Mouse (Mus musculus) C2C12 (cell line): Measurements from ENCODE around the gene Dntt.

Experiments
- CEBPB ChIP-seq: IDR thresholded peaks from one replicate; pipeline ENCODE4 v1.6.1; 2011; ENCODE audit warnings: low read depth, mild to moderate bottlenecking, control low read depth, moderate library complexity
- CTCF ChIP-seq: IDR thresholded peaks from one replicate; pipeline ENCODE4 v1.5.1; 2011; ENCODE audit not compliant: control insufficient read depth, insufficient read depth, insufficient read length
- MYOD1 ChIP-seq: IDR thresholded peaks from one replicate; pipeline ENCODE4 v1.6.1; 2011; ENCODE audit warnings: low read depth; ENCODE audit not compliant: control insufficient read depth, insufficient read length

GRCm38 (mm10) chr19:41104922-41105321 is 75.8 kb downstream of the Dntt start:
- TF ChIP-seq CEBPB (no peak), MYOD1 (no peak), CTCF (no peak)
